Mouse (Mus musculus) hindbrain, postnatal 0 days (tissue): ENCODE data around the gene Rhbdl1. TPM values are rescaled to one million over a fixed set of nuclear protein-coding genes. Genes with fewer than 3 reads are reported as not detected.

Source experiments
- ATAC-seq: fragments of 200-750 bp; cut with Nextera tagmentation; 2 replicates; pipeline ENCODE4 v1.8.0; 2017; ENCODE audit warnings: mild to moderate bottlenecking, moderate TSS enrichment, moderate library complexity
- DNase-seq: peaks from one replicate; pipeline ENCODE4 v3.0.0-alpha.2; 2015; ENCODE audit warnings: low spot score
- H3K27ac ChIP-seq: fragments of 300-500 bp; sonication (generic); 2 replicates; pipeline ENCODE4 v1.5.1; 2014; ENCODE audit warnings: mild to moderate bottlenecking
- H3K27me3 ChIP-seq: fragments of 300-500 bp; sonication (generic); 2 replicates; pipeline ENCODE4 v1.6.1; 2014; ENCODE audit warnings: low read length, mixed read lengths; ENCODE audit not compliant: insufficient read depth
- H3K36me3 ChIP-seq: fragments of 300-500 bp; sonication (generic); 2 replicates; pipeline ENCODE4 v1.6.1; 2014; ENCODE audit warnings: low read length, mixed read lengths; ENCODE audit not compliant: insufficient read depth
- H3K4me1 ChIP-seq: fragments of 300-500 bp; sonication (generic); 2 replicates; pipeline ENCODE4 v1.6.1; 2014; ENCODE audit warnings: antibody characterized with exemption, low read length, mixed read lengths; ENCODE audit not compliant: insufficient read depth
- H3K4me2 ChIP-seq: fragments of 300-500 bp; sonication (generic); 2 replicates; pipeline ENCODE4 v1.6.1; 2014; ENCODE audit warnings: low read depth, mild to moderate bottlenecking, low read length, moderate library complexity, mixed read lengths
- H3K4me3 ChIP-seq: fragments of 300-500 bp; sonication (generic); 2 replicates; pipeline ENCODE4 v1.5.1; 2014; ENCODE audit warnings: low read length
- H3K9ac ChIP-seq: fragments of 300-500 bp; sonication (generic); replicated peaks from 2 replicates; pipeline ENCODE4 v1.6.1; 2014; ENCODE audit warnings: mild to moderate bottlenecking, low read length, moderate library complexity, mixed read lengths
- H3K9me3 ChIP-seq: fragments of 300-500 bp; sonication (generic); 2 replicates; pipeline ENCODE4 v1.6.1; 2016; ENCODE audit warnings: low read length, mixed read lengths
- CTCF ChIP-seq: IDR thresholded peaks from 2 replicates; pipeline ENCODE4 v1.5.1; 2016; ENCODE audit warnings: antibody characterized with exemption, control low read depth, low read depth
- WGBS: fragments of 180-500 bp; shearing (Covaris S2); extraction: QIAGEN DNeasy Blood & Tissue Kit; methylation state at CpG from one replicate; pipeline ENCODE4 v1.1.7; 2014; 5-methylcytosine and 5-hydroxymethylcytosine counted together
- polyA plus RNA-seq: library from polyadenylated mRNA; unstranded; fragments of >200 nt; fragmentation: Nextera tagmentation; extraction: Ambion mirVana; gene quantifications from 2 replicates; pipeline ENCODE4 v1.2.1, GENCODE M21; 2015
- total RNA-seq: library from RNA; depleted of rRNA; stranded (reverse); fragments of >200 nt; gene quantifications from 2 replicates; pipeline ENCODE4 v1.2.3, GENCODE M21; 2014

Gene Rhbdl1
- total and polyA plus RNA-seq, 2 experiments from 2014 or later = 78.6 to 135 TPM

DNA sequence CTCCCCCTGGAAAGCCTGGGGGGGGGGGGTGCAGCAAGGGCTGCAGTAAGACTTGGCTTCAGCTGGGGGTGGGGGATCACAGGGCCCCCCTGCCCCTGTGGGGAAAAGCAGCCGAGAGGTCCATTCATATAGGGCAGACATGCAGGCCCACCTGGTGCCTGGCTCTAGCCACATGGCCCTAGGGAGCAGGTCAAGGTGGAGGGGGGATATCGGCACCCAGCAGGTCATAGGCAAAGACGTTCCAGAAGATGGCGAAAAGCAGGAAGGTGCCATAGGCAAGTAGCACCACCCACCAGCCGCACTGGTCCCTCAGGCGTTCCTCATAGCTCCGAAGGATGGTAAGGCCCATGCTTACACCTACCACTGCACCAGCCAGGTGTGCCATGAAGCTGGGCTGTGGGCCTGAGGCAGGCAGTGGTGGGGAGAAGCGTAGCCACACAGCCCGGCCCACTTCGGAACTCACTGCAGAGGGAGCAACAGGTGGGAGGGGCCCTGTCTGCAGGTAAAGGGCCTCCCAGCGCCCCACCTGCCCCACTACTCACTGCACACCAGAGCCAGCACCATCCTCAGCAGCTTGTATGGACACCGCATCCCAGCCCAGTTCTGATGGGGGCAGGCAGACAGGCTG is 2.4 kb downstream of the Rhbdl1 start:
- H3K4me3 ChIP-seq = peak overlapping the region; percentile 66
- no peaks in the 10 kb centered on the region for H3K9me3 ChIP-seq
- H3K4me2 ChIP-seq = peak overlapping the region; percentile 80
- peak overlapping the region; percentile 75 for H3K9ac ChIP-seq
- no peaks in the 10 kb centered on the region for H3K27me3 ChIP-seq
- peaks cover 47% of the 10 kb centered on the region for H3K4me1 ChIP-seq
- no peak for TF ChIP-seq CTCF
- no peak for DNase-seq
- WGBS = 80% methylated on average over 12 of the region's 12 CpGs
- 0 out of 2 replicates have a peak overlapping the region, but pooled peaks have one; percentile 32 for H3K27ac ChIP-seq
- no peak for ATAC-seq
- peaks cover 22% of the 10 kb centered on the region for H3K36me3 ChIP-seq

DNA sequence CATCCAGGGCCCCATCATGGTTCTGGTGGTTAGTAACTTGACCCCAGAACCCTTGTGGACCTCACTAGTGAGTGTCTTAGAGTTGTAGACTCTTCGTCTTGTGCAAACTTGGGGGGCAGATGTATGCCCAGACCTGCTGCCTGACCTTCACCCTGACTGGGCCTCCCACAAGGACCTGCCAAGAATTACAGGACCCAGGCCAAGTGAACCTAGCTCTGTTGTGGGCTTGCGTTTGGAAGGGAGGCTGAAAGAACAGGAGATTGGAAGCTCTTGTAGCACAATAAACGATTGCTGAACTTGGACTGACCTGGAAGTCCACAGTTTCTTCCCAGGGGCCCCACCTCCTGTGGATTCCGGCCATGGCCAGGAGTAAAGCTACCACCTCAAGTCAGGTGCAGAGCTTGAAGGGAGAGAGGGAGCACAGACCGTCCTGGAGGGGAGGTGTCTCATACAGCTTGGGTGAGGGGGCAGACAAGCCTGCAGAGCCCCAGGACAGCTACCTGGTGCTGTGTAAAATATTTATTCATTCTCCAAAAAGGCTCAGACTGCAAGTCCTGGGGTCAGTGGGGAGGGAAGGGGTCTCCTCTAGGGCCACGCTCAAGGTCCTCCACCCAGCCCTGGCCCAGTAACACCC is 3.0 kb downstream of the Rhbdl1 start:
- Histone ChIP-seq H3K4me2 (peak overlapping the region; percentile 80), H3K27me3 (no peaks in the 10 kb centered on the region), H3K9me3 (no peaks in the 10 kb centered on the region), H3K4me1 (peaks cover 52% of the 10 kb centered on the region), H3K27ac (peak overlapping the region; percentile 98), H3K4me3 (peak overlapping the region; percentile 66), H3K36me3 (peaks cover 15% of the 10 kb centered on the region), H3K9ac (peak overlapping the region; percentile 75)
- DNase-seq (no peak), ATAC-seq (no peak)
- no peak for TF ChIP-seq CTCF
- 41% methylated on average over 6 of the region's 6 CpGs for WGBS

GRCm38 (mm10) chr17:25833291-25833663 is 3.8 kb downstream of the Rhbdl1 start, which contains the start of gene Stub1:
Gene Stub1, minus strand, starts transcription at chr17:25833404.
- H3K36me3 ChIP-seq = peaks cover 12% of the 10 kb centered on the region; the same call in 1 of the 2 replicates
- DNase-seq (peak; percentile 94), ATAC-seq (peak; percentile 70)
- TF ChIP-seq CTCF = no peak; the same call in 1 of the 2 replicates
- H3K27me3 ChIP-seq = no peaks in the 10 kb centered on the region
- H3K4me3 ChIP-seq = peak within 1 kb of the TSS; percentile 66
- H3K9me3 ChIP-seq = no peaks in the 10 kb centered on the region
- H3K27ac ChIP-seq = peak within 1 kb of the TSS; percentile 98
- peak within 1 kb of the TSS; percentile 80 for H3K4me2 ChIP-seq
- under 1% methylated on average over 24 of the region's 24 CpGs for WGBS
- H3K4me1 ChIP-seq = peaks cover 55% of the 10 kb centered on the region
- H3K9ac ChIP-seq = peak within 1 kb of the TSS; percentile 75

- ATAC-seq (peak; percentile 92), DNase-seq (peak; percentile 99)
- H3K4me1 ChIP-seq = peaks cover 56% of the 10 kb centered on the region
- no peaks in the 10 kb centered on the region for H3K27me3 ChIP-seq
- WGBS = under 1% methylated on average over 74 of the region's 77 CpGs
- H3K4me3 ChIP-seq = peak overlapping the region; percentile 66
- TF ChIP-seq CTCF = 0 out of 2 replicates have a peak, but pooled peaks have one; percentile 27
- H3K27ac ChIP-seq = peak overlapping the region; percentile 98
- peak overlapping the region; percentile 80 for H3K4me2 ChIP-seq
- H3K36me3 ChIP-seq = peaks cover 18% of the 10 kb centered on the region; the same call in 1 of the 2 replicates
- peak overlapping the region; percentile 75 for H3K9ac ChIP-seq
- no peaks in the 10 kb centered on the region for H3K9me3 ChIP-seq
Measured at GRCm38 (mm10) chr17:25832436-25833290, 4.4 kb downstream of the Rhbdl1 start.

DNA sequence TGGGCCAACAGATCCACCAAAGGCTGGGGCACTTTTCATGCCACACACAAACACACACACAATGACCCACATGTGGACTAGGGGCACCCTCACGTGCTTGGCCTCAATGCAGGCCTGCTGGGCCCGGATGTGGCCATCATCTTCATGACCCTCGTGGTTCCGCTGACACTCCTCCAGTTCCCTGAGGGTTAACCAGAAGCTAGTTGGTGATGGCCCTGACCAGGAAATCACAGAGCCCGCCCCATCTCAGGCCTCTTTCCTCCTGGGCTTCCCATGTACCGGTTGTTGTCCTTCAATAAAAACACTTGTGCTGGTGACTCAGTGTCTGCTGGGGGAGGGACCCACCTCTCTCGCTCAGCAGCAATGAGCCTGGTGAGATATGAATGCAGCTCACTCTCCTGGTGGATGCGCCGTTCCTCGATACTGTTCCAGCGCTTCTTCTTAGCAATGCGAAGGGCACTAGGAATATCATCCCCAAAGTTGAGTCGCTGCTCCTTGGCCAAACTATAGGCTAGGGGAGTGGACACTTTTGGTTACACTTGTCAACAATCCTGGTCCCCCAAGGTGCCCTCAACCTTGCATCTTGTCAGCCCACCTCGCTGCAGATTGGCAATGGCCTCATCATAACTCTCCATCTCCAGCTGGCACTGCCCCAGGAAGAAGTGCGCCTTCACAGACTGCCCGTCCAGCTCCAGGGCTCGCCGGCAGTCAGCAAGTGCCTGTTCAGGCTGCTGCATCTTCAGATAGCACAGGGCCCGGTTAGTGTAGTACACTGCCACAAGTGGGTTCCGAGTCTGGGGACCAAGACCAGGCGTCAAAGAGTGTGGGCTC is 5.4 kb downstream of the Rhbdl1 start:
- H3K36me3 ChIP-seq = peaks cover 22% of the 10 kb centered on the region; the same call in 1 of the 2 replicates
- H3K4me3 ChIP-seq = peak overlapping the region; percentile 66
- H3K27me3 ChIP-seq = no peaks in the 10 kb centered on the region
- H3K9ac ChIP-seq = peak overlapping the region; percentile 75
- peaks cover 49% of the 10 kb centered on the region for H3K4me1 ChIP-seq
- H3K9me3 ChIP-seq = no peaks in the 10 kb centered on the region
- DNase-seq (no peak), ATAC-seq (no peak)
- peak overlapping the region; percentile 80 for H3K4me2 ChIP-seq
- peak overlapping the region; percentile 98 for H3K27ac ChIP-seq
- no peak for TF ChIP-seq CTCF
- 58% methylated on average over 21 of the region's 21 CpGs for WGBS
